Mouse (Mus musculus) gastrocnemius, adult 18-20 months (tissue): ENCODE results near the gene Stn1. TPM values are rescaled to one million over a fixed set of nuclear protein-coding genes. Genes with fewer than 3 reads are reported as not detected.
A peak's percentile ranks its signal among the peaks of the same experiment; 100 is the strongest.

Experiments
- DNase-seq: peaks from one replicate; pipeline ENCODE4 v3.0.0; 2021; ENCODE audit warnings: low spot score
- total RNA-seq, 2 experiments: library from RNA; stranded (reverse); gene quantifications; 2 replicates each; pipeline ENCODE4 v1.2.3; 2021

Gene Stn1
- total RNA-seq, 2 experiments from 2014 or later: 4.2 to 4.9 TPM

DNA sequence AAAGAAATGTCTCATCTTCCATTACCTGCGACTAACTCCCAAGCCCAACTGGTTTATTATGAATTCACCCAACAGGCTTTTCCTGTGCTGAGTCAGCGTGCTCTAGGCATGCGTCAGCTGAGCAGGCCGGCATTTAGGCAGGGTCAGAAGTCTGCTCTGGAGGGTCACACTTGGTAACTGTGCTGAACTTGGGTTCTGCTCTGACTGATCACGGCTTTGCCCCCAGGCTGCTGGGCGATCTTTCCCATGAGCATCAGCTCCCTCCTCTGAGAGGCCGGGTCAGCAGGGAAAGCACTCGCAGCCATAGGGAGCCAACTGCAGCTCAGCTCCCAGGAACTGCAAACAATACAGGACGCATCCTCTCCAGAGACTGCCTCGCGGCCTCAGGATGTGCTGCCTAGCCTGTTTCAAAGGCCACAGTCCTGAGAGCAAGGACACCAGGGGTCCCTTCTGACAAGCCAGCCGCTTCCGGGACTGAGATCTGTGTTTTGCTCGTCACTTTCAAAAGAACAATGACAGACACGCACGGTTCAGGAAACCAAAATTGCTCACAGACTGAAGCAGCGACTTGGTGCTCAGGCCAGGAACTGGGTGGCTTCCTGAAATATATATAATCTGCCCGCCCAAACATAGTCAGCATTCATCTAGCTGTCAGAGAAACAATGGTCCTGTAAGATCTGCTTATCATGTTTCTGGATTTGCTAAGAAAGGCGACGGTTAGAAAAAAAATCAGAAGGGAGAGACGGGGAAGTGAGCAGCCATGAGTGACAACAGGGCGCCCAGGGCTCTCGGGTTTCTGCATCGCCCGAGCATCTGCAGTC lies 26.6 kb downstream of the Stn1 start:
- DNase-seq: no peak

DNA sequence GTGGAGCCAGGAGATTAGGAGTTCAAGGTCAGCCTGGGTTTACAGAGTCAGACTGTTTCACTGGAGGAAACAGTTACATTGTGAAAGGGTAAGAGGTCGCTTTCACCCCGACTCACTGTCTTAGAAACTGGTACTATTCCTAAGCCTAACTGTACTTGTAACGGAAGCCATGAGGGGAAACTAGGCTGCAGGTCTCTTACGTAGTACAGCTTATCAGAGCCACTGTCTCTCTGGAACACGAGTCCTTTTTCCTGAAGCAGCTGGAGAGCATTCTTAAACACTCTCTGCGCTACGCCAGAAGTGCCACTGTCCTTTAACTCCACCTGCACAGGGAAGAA lies 27.2 kb downstream of the Stn1 start:
- no peak for DNase-seq

- no peak for DNase-seq
Observed at GRCm38 (mm10) chr19:47508771-47509281, 28.5 kb downstream of the Stn1 start.

DNA sequence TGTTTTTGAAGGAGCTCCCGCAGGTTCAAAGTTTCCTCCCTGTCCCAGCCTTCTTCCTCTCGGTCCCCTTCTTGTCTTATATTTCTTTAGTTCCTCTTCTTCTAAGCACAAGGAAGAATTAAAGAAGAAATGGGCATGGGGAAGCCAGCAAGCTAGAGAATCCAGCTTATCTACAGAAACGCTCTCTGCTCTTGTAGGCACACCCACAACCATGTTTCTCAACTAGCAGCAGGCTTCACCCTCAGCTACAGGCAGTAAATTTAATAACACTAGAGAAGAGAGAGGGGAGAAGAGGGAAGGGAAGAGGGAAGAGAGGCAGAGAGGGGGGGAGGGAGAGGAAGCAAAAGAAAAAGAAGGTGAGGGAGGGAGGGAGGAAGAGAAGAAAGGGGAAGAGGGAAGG lies 29.1 kb downstream of the Stn1 start:
- DNase-seq: no peak

GRCm38 (mm10) chr19:47507128-47508121 lies 29.9 kb downstream of the Stn1 start:
- peak; percentile 68 for DNase-seq

- no peak for DNase-seq
Observed at GRCm38 (mm10) chr19:47503625-47504024, 33.7 kb downstream of the Stn1 start.

GRCm38 (mm10) chr19:47502563-47502962 lies 34.7 kb downstream of the Stn1 start:
- DNase-seq: no peak

GRCm38 (mm10) chr19:47500389-47501011 lies 36.8 kb downstream of the Stn1 start:
- DNase-seq: no peak

- DNase-seq: no peak
Observed at GRCm38 (mm10) chr19:47499841-47500240, 37.5 kb downstream of the Stn1 start.

GRCm38 (mm10) chr19:47498942-47499341 lies 38.4 kb downstream of the Stn1 start:
- no peak for DNase-seq

DNA sequence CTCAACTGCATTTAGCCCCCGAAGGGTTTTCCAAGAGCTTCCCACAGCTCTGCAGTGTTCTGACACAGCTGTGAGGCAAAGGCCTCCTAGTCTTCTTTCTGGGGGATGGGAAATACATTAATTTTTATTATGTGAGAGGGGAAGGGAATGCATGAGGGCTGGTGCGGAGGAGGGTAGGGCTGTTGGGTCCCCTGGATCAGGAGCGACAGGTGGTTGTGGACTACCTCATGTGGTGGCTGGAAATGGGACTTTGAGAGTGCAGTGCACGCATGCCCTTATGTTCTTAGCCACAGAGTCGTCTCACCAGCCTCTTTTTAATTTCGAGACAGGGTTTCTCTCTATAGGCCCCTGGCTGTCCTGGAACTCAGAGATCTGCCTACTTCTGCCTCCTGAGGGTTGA lies 39.6 kb downstream of the Stn1 start:
- DNase-seq: no peak

- DNase-seq: no peak
Observed at GRCm38 (mm10) chr19:47497313-47497712, 40.0 kb downstream of the Stn1 start.

GRCm38 (mm10) chr19:47493017-47493997 lies 44.0 kb downstream of the Stn1 start:
- DNase-seq: no peak

DNA sequence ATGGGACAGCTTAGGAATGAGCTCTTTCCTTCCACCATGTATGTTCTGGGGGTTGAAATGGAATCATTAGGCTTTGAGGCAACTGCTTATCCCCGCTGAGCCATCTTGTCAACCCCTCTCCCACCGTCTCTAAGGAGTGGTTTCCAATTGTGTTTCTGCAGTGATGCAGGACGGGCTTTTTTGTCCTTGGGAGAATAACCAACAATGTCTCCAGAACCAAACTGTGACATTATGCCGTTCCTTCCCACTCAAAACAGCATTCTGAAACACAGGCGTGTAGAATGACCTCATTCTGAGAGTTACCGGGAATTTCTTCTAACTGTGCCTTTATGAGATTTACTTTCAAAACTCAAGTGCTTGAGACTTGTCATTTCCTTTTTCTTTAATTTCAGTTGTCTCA lies 44.9 kb downstream of the Stn1 start:
- no peak for DNase-seq

GRCm38 (mm10) chr19:47491853-47492252 lies 45.5 kb downstream of the Stn1 start:
- DNase-seq: no peak

DNA sequence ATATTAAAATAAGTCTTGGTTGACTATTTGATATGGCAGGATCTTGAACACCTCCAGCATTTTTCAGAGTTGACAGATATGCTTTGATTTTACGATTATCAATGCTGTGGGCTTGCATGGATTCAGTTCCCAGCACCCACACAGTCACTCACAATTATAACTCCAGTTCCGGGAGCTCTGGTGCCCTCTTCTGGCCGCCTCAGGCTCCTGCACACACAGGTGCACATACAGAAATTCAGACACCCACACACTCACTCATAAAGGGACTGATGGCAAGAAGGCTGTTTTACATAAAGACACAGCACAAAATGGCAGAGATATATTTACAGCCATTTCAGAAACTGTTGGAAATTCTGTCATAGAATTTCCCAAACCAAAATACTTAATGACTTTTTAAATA lies 48.1 kb downstream of the Stn1 start:
- DNase-seq: no peak

GRCm38 (mm10) chr19:47488250-47488649 lies 49.1 kb downstream of the Stn1 start:
- DNase-seq: no peak

GRCm38 (mm10) chr19:47487572-47487971 lies 49.7 kb downstream of the Stn1 start:
- no peak for DNase-seq

GRCm38 (mm10) chr19:47485997-47486566 lies 51.2 kb downstream of the Stn1 start:
- no peak for DNase-seq

DNA sequence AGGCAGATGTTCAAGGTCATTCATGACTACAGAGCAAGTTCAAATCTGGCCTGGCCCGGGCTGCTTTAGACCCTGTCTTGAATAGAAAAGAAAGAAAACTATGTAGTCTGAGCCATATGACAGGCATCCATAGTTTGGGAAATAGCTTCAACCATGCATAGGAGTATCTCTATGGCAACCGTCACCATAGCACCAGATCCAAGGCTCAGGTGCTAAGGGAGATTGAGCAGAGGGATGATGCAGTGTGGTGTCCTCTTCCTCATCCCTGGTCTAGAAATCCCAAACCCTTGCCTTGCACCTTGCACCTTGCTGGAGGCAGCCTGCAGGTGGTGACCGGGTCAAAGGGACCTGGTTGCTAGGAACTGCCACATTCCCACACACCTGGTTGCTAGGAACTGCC lies 53.2 kb downstream of the Stn1 start:
- DNase-seq: no peak
